Mouse (Mus musculus): ENCODE measurements around the gene Ephb1. TPM values are rescaled to one million over a fixed set of nuclear protein-coding genes. Genes with fewer than 3 reads are reported as not detected.

The Ephb1 gene
- total and polyA plus RNA-seq, 3 experiments: not detected

GRCm38 (mm10) chr9:102115326-102115725, 239.2 kb downstream of the Ephb1 start:
- no peak for DNase-seq (ENCODE audit: low read depth, low spot score)
- Histone ChIP-seq H3K9ac (ENCODE audit: control insufficient read depth, low read depth, low read length, poor library complexity, severe bottlenecking) (no peak overlapping the region), H3K9me3 (replicated peaks; ENCODE audit: insufficient read depth, low read length) (no peaks in the 10 kb centered on the region), H3K36me3 (ENCODE audit: control insufficient read depth in 1 of 2, insufficient read depth in 2 of 2, low read length in 2 of 2) (no peaks in the 10 kb centered on the region), H3K27ac (ENCODE audit: control insufficient read depth, low read depth, low read length) (no peak overlapping the region), H3K4me1 (ENCODE audit: control insufficient read depth in 1 of 2, insufficient read depth in 2 of 2, low read length in 2 of 2) (no peaks in the 10 kb centered on the region), H3K79me2 (ENCODE audit: control insufficient read depth, insufficient read depth, low read length, poor library complexity) (no peaks in the 10 kb centered on the region), H3K4me3 (ENCODE audit: control insufficient read depth in 1 of 2, insufficient read depth in 1 of 2, low read depth in 2 of 2, low read length in 2 of 2) (no peak overlapping the region), H3K27me3 (ENCODE audit: control insufficient read depth in 1 of 2, insufficient read depth in 2 of 2, low read length in 2 of 2) (no peaks in the 10 kb centered on the region)
- no peak for TF ChIP-seq RAD21 (IDR thresholded peaks at IDR 0.05; ENCODE audit: low read depth, low read length)
- TF ChIP-seq ZNF384 (IDR thresholded peaks at IDR 0.05; ENCODE audit: low read depth, low read length): no peak
- TF ChIP-seq ZKSCAN1 (IDR thresholded peaks at IDR 0.05; ENCODE audit: low read depth, low read length): no peak

GRCm38 (mm10) chr9:102111471-102111870, 243.0 kb downstream of the Ephb1 start:
- Histone ChIP-seq H3K4me1 (ENCODE audit: control insufficient read depth in 1 of 2, insufficient read depth in 2 of 2, low read length in 2 of 2) (no peaks in the 10 kb centered on the region), H3K4me3 (ENCODE audit: control insufficient read depth in 1 of 2, insufficient read depth in 1 of 2, low read depth in 2 of 2, low read length in 2 of 2) (no peak overlapping the region), H3K9ac (ENCODE audit: control insufficient read depth, low read depth, low read length, poor library complexity, severe bottlenecking) (no peak overlapping the region), H3K36me3 (ENCODE audit: control insufficient read depth in 1 of 2, insufficient read depth in 2 of 2, low read length in 2 of 2) (no peaks in the 10 kb centered on the region), H3K9me3 (replicated peaks; ENCODE audit: insufficient read depth, low read length) (no peaks in the 10 kb centered on the region), H3K27me3 (ENCODE audit: control insufficient read depth in 1 of 2, insufficient read depth in 2 of 2, low read length in 2 of 2) (no peaks in the 10 kb centered on the region), H3K27ac (ENCODE audit: control insufficient read depth, low read depth, low read length) (no peak overlapping the region), H3K79me2 (ENCODE audit: control insufficient read depth, insufficient read depth, low read length, poor library complexity) (no peaks in the 10 kb centered on the region)
- no peak for TF ChIP-seq CHD2 (IDR thresholded peaks at IDR 0.05; ENCODE audit: low read length)
- TF ChIP-seq NELFE (IDR thresholded peaks at IDR 0.05; ENCODE audit: low read depth, low read length): no peak
- TF ChIP-seq MAZ (IDR thresholded peaks at IDR 0.05; ENCODE audit: low read depth, low read length): no peak
- TF ChIP-seq JUND (IDR thresholded peaks at IDR 0.05; ENCODE audit: low read depth, low read length): no peak
- no peak for TF ChIP-seq MAFK (IDR thresholded peaks at IDR 0.05; ENCODE audit: borderline replicate concordance, low read depth, low read length)
- no peak for TF ChIP-seq ZNF384 (IDR thresholded peaks at IDR 0.05; ENCODE audit: low read depth, low read length)
- TF ChIP-seq CHD1 (IDR thresholded peaks at IDR 0.05; ENCODE audit: low read depth, low read length): no peak
- TF ChIP-seq ZMIZ1 (IDR thresholded peaks at IDR 0.05; ENCODE audit: low read depth, low read length): no peak
- no peak for TF ChIP-seq MAX (IDR thresholded peaks at IDR 0.05; ENCODE audit: low read length)
- no peak for TF ChIP-seq MYC (IDR thresholded peaks at IDR 0.05; ENCODE audit: low read depth, low read length)
- TF ChIP-seq HCFC1 (IDR thresholded peaks at IDR 0.05; ENCODE audit: low read depth, low read length): no peak
- TF ChIP-seq GATA1 (IDR thresholded peaks at IDR 0.05; ENCODE audit: low read depth, low read length): no peak
- no peak for TF ChIP-seq ELF1 (IDR thresholded peaks at IDR 0.05; ENCODE audit: low read depth, low read length)
- TF ChIP-seq BHLHE40 (IDR thresholded peaks at IDR 0.05; ENCODE audit: borderline replicate concordance, low read depth, low read length): no peak
- TF ChIP-seq NRF1 (IDR thresholded peaks at IDR 0.05; ENCODE audit: insufficient read depth, low read depth, low read length, poor library complexity, severe bottlenecking): no peak
- no peak for TF ChIP-seq SMC3 (IDR thresholded peaks at IDR 0.05; ENCODE audit: low read depth, low read length)
- no peak for TF ChIP-seq CTCF (IDR thresholded peaks at IDR 0.05 in 2 of 3, conservative IDR thresholded peaks at IDR 0.05 in 1 of 3; ENCODE audit: control insufficient read depth in 1 of 3, insufficient read depth in 1 of 3, low read depth in 2 of 3, low read length in 3 of 3, poor library complexity in 1 of 3, severe bottlenecking in 1 of 3)
- DNase-seq (ENCODE audit: low read depth, low spot score): no peak
